Mouse (Mus musculus) CH12.LX (cell line): ENCODE data around the gene Vsnl1. TPM values are rescaled to one million over a fixed set of nuclear protein-coding genes. Genes with fewer than 3 reads are reported as not detected.

Source experiments
- DNase-seq: peaks from one replicate; pipeline ENCODE4 v3.0.0-alpha.2; 2013; ENCODE audit errors: extremely low read depth
- H3K27ac ChIP-seq: 2 replicates; pipeline ENCODE4 v1.5.1; 2012; ENCODE audit warnings: low read depth, mild to moderate bottlenecking, control low read depth, moderate library complexity; ENCODE audit not compliant: insufficient read depth
- H3K27me3 ChIP-seq: replicated peaks from 2 replicates; pipeline ENCODE3; 2012; ENCODE audit warnings: inconsistent platforms
- H3K36me3 ChIP-seq, 2 experiments: replicated peaks in 1 of 2; 2 replicates each; pipeline versions ENCODE3 to v1.6.1; 2012; ENCODE audit warnings: inconsistent platforms in 1 of 2, low read length in 1 of 2, mild to moderate bottlenecking in 1 of 2, mixed read lengths in 1 of 2, moderate library complexity in 1 of 2; ENCODE audit not compliant: control insufficient read depth in 1 of 2, insufficient read depth in 1 of 2
- H3K4me1 ChIP-seq, 2 experiments: 2 replicates each; pipeline ENCODE4 v1.6.1; 2012; ENCODE audit warnings: inconsistent platforms in 1 of 2, moderate library complexity in 1 of 2; ENCODE audit not compliant: insufficient read depth in 2 of 2, control insufficient read depth in 1 of 2
- H3K4me2 ChIP-seq: 2 replicates; pipeline ENCODE4 v1.6.1; 2012; ENCODE audit warnings: low read depth, mild to moderate bottlenecking, control low read depth; ENCODE audit not compliant: poor library complexity, insufficient read depth, severe bottlenecking
- H3K4me3 ChIP-seq, 3 experiments: fragments of 150-350 bp in 1 of 3; sonication (generic) in 1 of 3; replicated peaks in 1 of 3; 2 replicates each; pipeline versions ENCODE3 to v1.5.1; 2011 to 2012; ENCODE audit warnings: low read depth in 2 of 3, low read length in 2 of 3, mild to moderate bottlenecking in 2 of 3, moderate library complexity in 2 of 3, control low read depth in 1 of 3, improper control_type of control experiment in 1 of 3, inconsistent platforms in 1 of 3, mixed read lengths in 1 of 3; ENCODE audit not compliant: poor library complexity in 1 of 3
- H3K79me2 ChIP-seq: replicated peaks from 2 replicates; pipeline ENCODE4 v1.6.1; 2012; ENCODE audit warnings: mild to moderate bottlenecking, moderate library complexity; ENCODE audit not compliant: control insufficient read depth, poor library complexity, insufficient read depth, severe bottlenecking; ENCODE audit errors: extremely low read depth
- H3K9ac ChIP-seq: 2 replicates; pipeline ENCODE4 v1.6.1; 2012; ENCODE audit warnings: low read depth, mild to moderate bottlenecking, control low read depth, moderate library complexity; ENCODE audit not compliant: insufficient read depth
- H3K9me3 ChIP-seq: replicated peaks from 2 replicates; pipeline ENCODE3; 2012; ENCODE audit warnings: low read length, inconsistent platforms, mixed read lengths
- BHLHE40 ChIP-seq: IDR thresholded peaks from 2 replicates; pipeline ENCODE4 v1.6.1; 2011; ENCODE audit warnings: mild to moderate bottlenecking, low read depth, low read length, improper control_type of control experiment
- CTCF ChIP-seq, 2 experiments: IDR thresholded peaks in 1 of 2; conservative IDR thresholded peaks in 1 of 2; 2 replicates each; pipeline ENCODE4 v1.5.1; 2011 to 2012; ENCODE audit warnings: low read depth in 2 of 2, low read length in 2 of 2, improper control_type of control experiment in 1 of 2, inconsistent platforms in 1 of 2, mild to moderate bottlenecking in 1 of 2, moderate library complexity in 1 of 2
- E2F4 ChIP-seq: IDR thresholded peaks from 2 replicates; pipeline ENCODE4 v1.6.1; 2011; ENCODE audit warnings: low read depth, low read length, improper control_type of control experiment; ENCODE audit not compliant: insufficient replicate concordance
- EP300 ChIP-seq: IDR thresholded peaks from 2 replicates; pipeline ENCODE4 v1.6.1; 2011; ENCODE audit warnings: low read length, improper control_type of control experiment
- ETS1 ChIP-seq: conservative IDR thresholded peaks from 2 replicates; pipeline ENCODE4 v1.6.1; 2012; ENCODE audit warnings: low read depth, mild to moderate bottlenecking, inconsistent platforms, low read length, improper control_type of control experiment, moderate library complexity
- GABPA ChIP-seq: IDR thresholded peaks from 2 replicates; pipeline ENCODE4 v1.6.1; 2012; ENCODE audit warnings: low read depth, low read length, improper control_type of control experiment, inconsistent platforms; ENCODE audit not compliant: insufficient replicate concordance
- HCFC1 ChIP-seq: IDR thresholded peaks from 2 replicates; pipeline ENCODE4 v1.6.1; 2012; ENCODE audit warnings: low read depth, mild to moderate bottlenecking, inconsistent platforms, low read length, improper control_type of control experiment
- JUN ChIP-seq: IDR thresholded peaks from 2 replicates; pipeline ENCODE4 v1.6.1; 2011; ENCODE audit warnings: low read depth, mild to moderate bottlenecking, low read length, improper control_type of control experiment, moderate library complexity; ENCODE audit not compliant: insufficient read depth
- JUND ChIP-seq: conservative IDR thresholded peaks from 2 replicates; pipeline ENCODE4 v1.6.1; 2011; ENCODE audit warnings: low read depth, low read length, improper control_type of control experiment
- MAFK ChIP-seq: IDR thresholded peaks from 2 replicates; pipeline ENCODE4 v1.6.1; 2011; ENCODE audit warnings: low read length, improper control_type of control experiment; ENCODE audit not compliant: insufficient replicate concordance
- MAX ChIP-seq: IDR thresholded peaks from 2 replicates; pipeline ENCODE4 v1.6.1; 2011; ENCODE audit warnings: low read length, improper control_type of control experiment
- MXI1 ChIP-seq: IDR thresholded peaks from 2 replicates; pipeline ENCODE4 v1.6.1; 2011; ENCODE audit warnings: mild to moderate bottlenecking, low read depth, low read length, improper control_type of control experiment
- MYC ChIP-seq: IDR thresholded peaks from 2 replicates; pipeline ENCODE4 v1.6.1; 2011; ENCODE audit warnings: low read depth, mild to moderate bottlenecking, improper control_type of control experiment, low read length
- NRF1 ChIP-seq: IDR thresholded peaks from 2 replicates; pipeline ENCODE4 v1.6.1; 2014; ENCODE audit warnings: low read depth, mild to moderate bottlenecking, inconsistent platforms, low read length, improper control_type of control experiment, moderate library complexity
- POLR2A ChIP-seq: IDR thresholded peaks from 2 replicates; pipeline ENCODE4 v1.6.1; 2011; ENCODE audit warnings: low read depth, mild to moderate bottlenecking, improper control_type of control experiment, low read length
- RAD21 ChIP-seq: IDR thresholded peaks from 2 replicates; pipeline ENCODE4 v1.6.1; 2011; ENCODE audit warnings: low read depth, mild to moderate bottlenecking, low read length, improper control_type of control experiment, moderate library complexity
- RCOR1 ChIP-seq: conservative IDR thresholded peaks from 2 replicates; pipeline ENCODE4 v1.6.1; 2012; ENCODE audit warnings: low read depth, mild to moderate bottlenecking, inconsistent platforms, low read length, improper control_type of control experiment
- SIN3A ChIP-seq: IDR thresholded peaks from 2 replicates; pipeline ENCODE4 v1.6.1; 2012; ENCODE audit warnings: low read length, improper control_type of control experiment, inconsistent platforms
- SMC3 ChIP-seq: IDR thresholded peaks from 2 replicates; pipeline ENCODE4 v1.6.1; 2011; ENCODE audit warnings: low read depth, low read length, improper control_type of control experiment
- TCF12 ChIP-seq: IDR thresholded peaks from 2 replicates; pipeline ENCODE4 v1.6.1; 2014; ENCODE audit warnings: low read depth, mild to moderate bottlenecking, inconsistent platforms, low read length, improper control_type of control experiment
- UBTF ChIP-seq: IDR thresholded peaks from 2 replicates; pipeline ENCODE4 v1.6.1; 2012; ENCODE audit warnings: low read depth, mild to moderate bottlenecking, inconsistent platforms, low read length, improper control_type of control experiment, moderate library complexity
- USF2 ChIP-seq: conservative IDR thresholded peaks from 2 replicates; pipeline ENCODE4 v1.6.1; 2011; ENCODE audit warnings: low read depth, low read length, improper control_type of control experiment
- ZC3H11A ChIP-seq: IDR thresholded peaks from 2 replicates; pipeline ENCODE4 v1.6.1; 2012; ENCODE audit warnings: low read depth, mild to moderate bottlenecking, inconsistent platforms, low read length, improper control_type of control experiment
- ZKSCAN1 ChIP-seq: IDR thresholded peaks from 2 replicates; pipeline ENCODE4 v1.6.1; 2012; ENCODE audit warnings: low read depth, inconsistent platforms, low read length, improper control_type of control experiment, borderline replicate concordance
- ZNF384 ChIP-seq: IDR thresholded peaks from 2 replicates; pipeline ENCODE4 v1.6.1; 2012; ENCODE audit warnings: low read depth, low read length, improper control_type of control experiment, inconsistent platforms
- dilution Hi-C: fragments of 300-500 bp; cut with MboI; formaldehyde crosslinking; loops from 2 replicates; pipeline ENCODE4 v1.14.3; 2020; ENCODE audit warnings: low sequenced_read_pairs; ENCODE audit not compliant: extremely low pct_unique_long_range_greater_than_20kb, extremely low pct_ligation_motif_present
- in situ Hi-C: fragments of 300-500 bp; cut with MboI; formaldehyde crosslinking; loops from 3 replicates; pipeline ENCODE4 v1.14.3; 2019; ENCODE audit warnings: low sequenced_read_pairs, low pct_ligation_motif_present, low pct_unique_long_range_greater_than_20kb, mixed read lengths
- polyA plus RNA-seq: library from polyadenylated mRNA; unstranded; fragments of >175 nt; gene quantifications from 2 replicates; pipeline ENCODE4 v1.2.1, GENCODE M21; 2012; ENCODE audit warnings: low read depth; ENCODE audit not compliant: insufficient read length
- total RNA-seq, 2 experiments: library from RNA; depleted of rRNA; stranded (reverse); fragments of 300-350 nt in 1 of 2; fragments of >200 nt in 1 of 2; gene quantifications; 2 replicates each; pipeline ENCODE4 v1.2.3; 2012 to 2014

Gene Vsnl1
- total and polyA plus RNA-seq, 3 experiments = not detected

DNA sequence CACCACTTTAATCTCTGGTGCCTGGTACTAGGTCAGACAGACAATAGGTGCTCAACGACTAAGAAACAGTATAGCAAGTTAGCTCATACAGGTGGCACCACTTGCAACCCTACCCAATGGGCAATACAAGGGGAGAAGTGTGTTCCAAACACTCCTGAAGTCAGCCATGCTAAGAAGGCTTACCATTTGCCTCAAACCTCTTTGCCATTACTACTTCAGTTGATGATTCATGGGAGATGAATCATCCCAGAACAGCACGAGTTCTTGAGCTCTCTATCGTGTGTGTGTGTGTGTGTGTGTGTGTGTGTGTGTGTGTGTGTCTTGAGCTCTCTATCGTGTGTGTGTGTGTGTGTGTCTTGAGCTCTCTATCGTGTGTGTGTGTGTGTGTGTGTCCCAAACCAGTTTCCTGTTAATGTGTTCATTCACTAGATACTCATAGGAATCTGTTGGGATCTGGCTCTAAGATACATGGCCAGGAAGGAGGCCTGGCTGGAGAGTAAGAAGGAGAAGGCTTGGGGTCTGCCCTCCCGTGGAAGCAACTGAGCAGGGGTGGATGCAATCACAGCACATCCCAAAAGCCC is 94.3 kb downstream of the Vsnl1 start:
- no peak for TF ChIP-seq NRF1
- TF ChIP-seq POLR2A = no peak
- no peak for TF ChIP-seq MXI1
- no peak for TF ChIP-seq BHLHE40
- Histone ChIP-seq H3K27me3 (no peaks in the 10 kb centered on the region), H3K4me3 (no peak overlapping the region), H3K4me1 (peaks cover 6 to 21% of the 10 kb centered on the region in 2 experiments), H3K79me2 (no peaks in the 10 kb centered on the region), H3K36me3 (no peaks in the 10 kb centered on the region), H3K27ac (no peak overlapping the region), H3K9ac (no peak overlapping the region), H3K9me3 (no peaks in the 10 kb centered on the region), H3K4me2 (no peak overlapping the region)
- in situ Hi-C loops = loop anchor here (25.0 kb wide), 1 partner anchor 755 kb away; no protein-coding TSS in a partner anchor
- no peak for DNase-seq
- dilution Hi-C loops = no loop called here

DNA sequence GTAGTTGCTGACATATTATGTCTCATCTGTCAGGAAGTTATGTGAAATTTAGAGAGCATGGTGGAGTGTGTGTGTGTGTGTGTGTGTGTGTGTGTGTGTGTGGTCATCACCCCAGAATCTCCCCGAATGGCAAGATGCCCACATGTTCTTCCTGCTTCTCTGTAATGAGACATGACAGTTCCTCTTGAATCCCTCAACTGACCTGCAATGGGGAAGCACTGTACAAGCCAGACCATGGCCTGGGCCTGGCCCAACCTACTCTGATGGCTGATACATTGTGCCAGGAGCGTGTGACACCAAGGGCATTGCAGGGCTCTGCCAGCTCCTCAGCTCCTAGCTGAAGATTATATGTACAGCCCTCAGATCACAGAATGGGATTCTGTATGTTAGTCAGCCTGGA is 98.2 kb downstream of the Vsnl1 start:
- Histone ChIP-seq H3K27ac (no peak overlapping the region), H3K27me3 (no peaks in the 10 kb centered on the region), H3K9me3 (no peaks in the 10 kb centered on the region), H3K79me2 (no peaks in the 10 kb centered on the region), H3K9ac (no peak overlapping the region)
- in situ Hi-C loops = loop anchor here (25.0 kb wide), 1 partner anchor 751 kb away; no protein-coding TSS in a partner anchor
- no peak for DNase-seq
- TF ChIP-seq EP300 (no peak), NRF1 (no peak), JUND (no peak), ZNF384 (no peak), RAD21 (no peak), POLR2A (no peak), HCFC1 (no peak), JUN (no peak), ZKSCAN1 (no peak), MYC (no peak), RCOR1 (no peak), UBTF (no peak)
- TF ChIP-seq, all 38 proteins: peak for 0
- dilution Hi-C loops = no loop called here
- Histone ChIP-seq H3K4me2 (no peak overlapping the region), H3K4me3 (no peak overlapping the region), H3K4me1 (0 out of 4 replicates have a peak, but pooled peaks cover 0 to 4% of the 10 kb centered on the region in 2 experiments), H3K36me3 (no peaks in the 10 kb centered on the region)

DNA sequence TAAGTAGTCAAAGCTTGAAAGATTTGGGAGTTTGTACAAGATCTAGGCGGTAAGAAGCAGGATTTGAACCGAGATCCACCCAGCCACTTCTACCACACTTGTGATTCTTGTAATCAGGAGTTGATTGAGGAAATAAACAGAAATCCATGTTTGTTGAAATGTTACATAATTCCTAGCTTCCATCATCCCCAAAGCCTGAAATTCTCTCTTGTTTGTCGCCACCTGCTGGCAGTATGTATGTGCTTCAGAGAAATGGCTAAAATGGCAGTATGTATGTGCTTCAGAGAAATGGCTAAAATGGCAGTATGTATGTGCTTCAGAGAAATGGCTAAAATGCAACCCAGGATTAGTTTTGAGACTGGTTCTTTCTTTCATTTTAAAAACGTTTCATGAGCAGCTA is 99.6 kb downstream of the Vsnl1 start:
- Histone ChIP-seq H3K79me2 (no peaks in the 10 kb centered on the region), H3K4me2 (no peak overlapping the region), H3K9ac (no peak overlapping the region), H3K27ac (no peak overlapping the region), H3K27me3 (no peaks in the 10 kb centered on the region), H3K4me1 (0 out of 4 replicates have a peak, but pooled peaks cover 0 to 4% of the 10 kb centered on the region in 2 experiments), H3K36me3 (no peaks in the 10 kb centered on the region), H3K9me3 (no peaks in the 10 kb centered on the region), H3K4me3 (no peak overlapping the region)
- peak; percentile 57 for DNase-seq
- dilution Hi-C loops (no loop called here), in situ Hi-C loops (loop anchor here (25.0 kb wide), 1 partner anchor 750 kb away; no protein-coding TSS in a partner anchor)
- TF ChIP-seq ETS1 (no peak), SIN3A (no peak), ZC3H11A (0 out of 2 replicates have a peak, but pooled peaks have one; percentile 10), HCFC1 (no peak), MAFK (no peak), RAD21 (peak; percentile 54), JUND (no peak), ZNF384 (no peak), MAX (no peak), SMC3 (peak; percentile 64), ZKSCAN1 (no peak), USF2 (no peak), CTCF (conservative IDR thresholded peaks at IDR 0.05 in 1 of 2, IDR thresholded peaks at IDR 0.05 in 1 of 2; ENCODE audit: low read depth in 2 of 2, low read length in 2 of 2) (peak; percentile 63 to 70), GABPA (no peak), E2F4 (no peak), TCF12 (no peak), RCOR1 (no peak)
